Mouse (Mus musculus) central nervous system, embryonic 18 days (tissue): Measurements from ENCODE around the gene Pcdh18. TPM values are rescaled to one million over a fixed set of nuclear protein-coding genes. Genes with fewer than 3 reads are reported as not detected.

Experiments used
- polyA plus RNA-seq: library from polyadenylated mRNA; depleted of rRNA; stranded (reverse); fragments of >200 nt; gene quantifications from 2 replicates; pipeline ENCODE4 v1.2.3, GENCODE M21; 2012; rRNA removed

Pcdh18 gene
- polyA plus RNA-seq = 16.3 and 17.0 TPM in 2 replicates

GRCm38 (mm10) chr3:49756870-49757625 is at the start of gene Pcdh18:
Pcdh18 (minus strand) TSS chr3:49757325.

